Mouse (Mus musculus) common myeloid progenitor, adult 5-6 weeks (primary cell): ENCODE measurements around the gene Hsd17b10. TPM values are rescaled to one million over a fixed set of nuclear protein-coding genes. Genes with fewer than 3 reads are reported as not detected.

ENCODE experiments used
- ATAC-seq: replicated peaks from 2 replicates; pipeline ENCODE4 v1.8.0; 2016; ENCODE audit warnings: low read depth, mild to moderate bottlenecking, moderate TSS enrichment, inconsistent platforms; ENCODE audit not compliant: poor library complexity, severe bottlenecking
- total RNA-seq: library from RNA; stranded (forward); fragments of 200-1000, 187-1606 nt; gene quantifications from 2 replicates; pipeline ENCODE4 v1.2.3, GENCODE M21; 2017

Hsd17b10 gene
- 84.8 and 85.6 TPM in 2 replicates for total RNA-seq

- ATAC-seq, result peak; percentile 100
These were observed at the start of gene Hsd17b10 for GRCm38 (mm10) chrX:152001737-152002710. TSS of gene Hsd17b10 (plus strand) at chrX:152001845.

GRCm38 (mm10) chrX:151999006-151999710, 2.5 kb upstream of the Hsd17b10 start:
- ATAC-seq, result no peak

GRCm38 (mm10) chrX:152001182-152001684, 412 bp upstream of the Hsd17b10 start:
- ATAC-seq, result no peak

GRCm38 (mm10) chrX:152002865-152003264, 1.2 kb downstream of the Hsd17b10 start:
- no peak for ATAC-seq

- peak; percentile 50; the same call in 1 of the 2 replicates for ATAC-seq
These were observed 6.2 kb downstream of the Hsd17b10 start for GRCm38 (mm10) chrX:152007863-152008262.

- peak; percentile 10 for ATAC-seq
These were observed 14.1 kb downstream of the Hsd17b10 start for GRCm38 (mm10) chrX:152015752-152016150.

GRCm38 (mm10) chrX:152016151-152017145, 14.8 kb downstream of the Hsd17b10 start, which contains the start of the genes Ribc1 and Smc1a:
TSS of gene Ribc1 (minus strand) at chrX:152016295.
TSS of gene Smc1a (plus strand) at chrX:152016428.
- peak; percentile 87 for ATAC-seq

- no peak for ATAC-seq
These were observed 15.5 kb downstream of the Hsd17b10 start for GRCm38 (mm10) chrX:152017186-152017585.

GRCm38 (mm10) chrX:152019294-152019693, 17.6 kb downstream of the Hsd17b10 start:
- no peak for ATAC-seq

GRCm38 (mm10) chrX:152039865-152040264, 38.2 kb downstream of the Hsd17b10 start:
- ATAC-seq, result peak; percentile 47; the same call in 1 of the 2 replicates

- ATAC-seq, result no peak
These were observed 45.6 kb downstream of the Hsd17b10 start for GRCm38 (mm10) chrX:152047230-152047629.

- ATAC-seq, result no peak
These were observed 50.9 kb downstream of the Hsd17b10 start for GRCm38 (mm10) chrX:152052546-152052945.

Other genes starting within 250 kb of the Hsd17b10 start
- gene Huwe1, start 201.0 kb upstream of the Hsd17b10 start, total RNA-seq, result 161 and 197 TPM in 2 replicates
- gene Ribc1, start 14.4 kb downstream of the Hsd17b10 start, total RNA-seq, result 1.2 and 1.6 TPM in 2 replicates
- 293 and 367 TPM in 2 replicates for gene Smc1a, start 14.6 kb downstream of the Hsd17b10 start, total RNA-seq
- gene Iqsec2, start 142.4 kb downstream of the Hsd17b10 start, total RNA-seq, result 1.1 and 3.7 TPM in 2 replicates
- 39.6 and 59.4 TPM in 2 replicates for gene Kdm5c, start 231.2 kb downstream of the Hsd17b10 start, total RNA-seq